Mouse (Mus musculus) testis, adult 2 months (tissue): ENCODE data around the gene Znrf4. TPM values are rescaled to one million over a fixed set of nuclear protein-coding genes. Genes with fewer than 3 reads are reported as not detected.

Experiments used
- H3K27ac ChIP-seq: fragments of 200-500 bp; 2 replicates; pipeline ENCODE4 v1.5.1; 2012; ENCODE audit warnings: low read depth, low read length; ENCODE audit not compliant: control insufficient read depth, insufficient read depth
- H3K27me3 ChIP-seq: fragments of 200-500 bp; 2 replicates; pipeline ENCODE4 v1.6.1; 2012; ENCODE audit warnings: mild to moderate bottlenecking, low read length, moderate library complexity; ENCODE audit not compliant: control insufficient read depth, insufficient read depth
- H3K36me3 ChIP-seq: fragments of 200-500 bp; 2 replicates; pipeline ENCODE4 v1.6.1; 2012; ENCODE audit warnings: mild to moderate bottlenecking, low read length; ENCODE audit not compliant: control insufficient read depth, insufficient read depth
- H3K4me1 ChIP-seq: fragments of 200-500 bp; 2 replicates; pipeline ENCODE4 v1.6.1; 2012; ENCODE audit warnings: low read length; ENCODE audit not compliant: control insufficient read depth, insufficient read depth
- H3K4me3 ChIP-seq: fragments of 200-500 bp; 2 replicates; pipeline ENCODE4 v1.5.1; 2012; ENCODE audit warnings: low read depth, mild to moderate bottlenecking, low read length, moderate library complexity, mixed read lengths; ENCODE audit not compliant: control insufficient read depth
- CTCF ChIP-seq: fragments of 200-500 bp; IDR thresholded peaks from 2 replicates; pipeline ENCODE4 v1.5.1; 2012; ENCODE audit warnings: low read depth, mild to moderate bottlenecking, inconsistent platforms, low read length, moderate library complexity; ENCODE audit not compliant: control insufficient read depth, insufficient read depth, insufficient replicate concordance
- POLR2A ChIP-seq: fragments of 200-500 bp; IDR thresholded peaks from 2 replicates; pipeline ENCODE4 v1.6.1; 2012; ENCODE audit warnings: low read depth, mild to moderate bottlenecking, inconsistent platforms, low read length, moderate library complexity; ENCODE audit not compliant: control insufficient read depth
- polyA plus RNA-seq: library from polyadenylated mRNA; depleted of rRNA; stranded (reverse); fragments of >200 nt; gene quantifications from 2 replicates; pipeline ENCODE4 v1.2.3, GENCODE M21; 2012; rRNA removed

Znrf4 gene
- polyA plus RNA-seq, 1 experiment, result 1,198 TPM

DNA sequence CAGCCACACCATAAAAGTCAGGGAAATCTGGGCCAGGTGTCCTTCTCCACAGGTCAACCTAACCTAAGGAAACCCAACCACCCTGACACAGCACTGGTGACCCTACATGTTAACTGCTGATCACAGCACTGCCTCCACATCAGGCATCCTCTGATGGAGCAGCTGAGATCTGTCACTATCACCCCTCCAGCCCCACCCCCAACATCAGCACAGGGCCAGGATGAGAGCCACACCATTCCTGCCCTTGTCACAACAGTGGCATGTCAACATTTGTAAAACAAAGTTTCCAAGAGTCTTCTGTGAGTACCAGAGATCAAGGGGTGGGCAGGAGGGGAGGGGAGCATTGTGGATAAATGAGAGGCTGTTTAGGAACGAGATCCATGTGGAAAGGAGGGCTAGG, 48.7 kb downstream of the Znrf4 start:
- no peaks in the 10 kb centered on the region; the same call in 1 of the 2 replicates for H3K36me3 ChIP-seq
- no peak for TF ChIP-seq CTCF
- TF ChIP-seq POLR2A, result no peak
- no peak overlapping the region for H3K4me3 ChIP-seq
- H3K27ac ChIP-seq, result peak overlapping the region; percentile 91; the same call in 1 of the 2 replicates
- no peaks in the 10 kb centered on the region for H3K27me3 ChIP-seq
- peaks cover 28% of the 10 kb centered on the region for H3K4me1 ChIP-seq

DNA sequence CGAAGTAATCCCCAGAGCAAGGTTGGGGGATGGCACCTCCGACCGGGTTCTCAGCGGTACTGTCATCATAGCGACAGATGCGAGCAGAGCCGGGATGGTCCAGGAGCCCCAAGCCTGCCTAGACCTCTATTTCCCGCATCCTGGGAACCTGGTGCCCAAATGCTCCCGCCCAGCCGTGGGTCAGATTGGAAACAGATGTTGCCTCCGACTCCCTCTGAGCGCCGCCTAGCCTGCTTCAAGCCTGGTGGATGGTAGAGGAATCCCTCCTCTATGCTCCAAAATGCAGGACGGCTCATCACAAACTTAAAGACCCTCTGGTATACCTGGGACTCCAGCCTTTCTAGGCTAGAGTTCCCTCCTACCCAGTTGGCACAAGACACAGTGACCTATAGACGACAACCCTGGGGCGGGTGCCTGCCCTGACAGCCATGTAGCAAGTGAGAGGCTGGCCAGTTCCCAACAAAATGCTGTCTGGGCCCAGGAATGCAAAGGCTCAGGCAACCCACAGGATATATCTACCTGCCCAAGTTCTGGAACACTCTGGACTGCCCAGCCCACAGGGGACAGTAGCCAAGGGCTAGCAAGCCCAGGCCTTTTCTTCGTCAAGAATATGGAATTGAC, 49.3 kb downstream of the Znrf4 start:
- Histone ChIP-seq H3K4me1 (peaks cover 28% of the 10 kb centered on the region), H3K4me3 (peak overlapping the region; percentile 95), H3K27ac (peak overlapping the region; percentile 91), H3K36me3 (no peaks in the 10 kb centered on the region; the same call in 1 of the 2 replicates), H3K27me3 (no peaks in the 10 kb centered on the region)
- no peak for TF ChIP-seq POLR2A
- no peak for TF ChIP-seq CTCF

DNA sequence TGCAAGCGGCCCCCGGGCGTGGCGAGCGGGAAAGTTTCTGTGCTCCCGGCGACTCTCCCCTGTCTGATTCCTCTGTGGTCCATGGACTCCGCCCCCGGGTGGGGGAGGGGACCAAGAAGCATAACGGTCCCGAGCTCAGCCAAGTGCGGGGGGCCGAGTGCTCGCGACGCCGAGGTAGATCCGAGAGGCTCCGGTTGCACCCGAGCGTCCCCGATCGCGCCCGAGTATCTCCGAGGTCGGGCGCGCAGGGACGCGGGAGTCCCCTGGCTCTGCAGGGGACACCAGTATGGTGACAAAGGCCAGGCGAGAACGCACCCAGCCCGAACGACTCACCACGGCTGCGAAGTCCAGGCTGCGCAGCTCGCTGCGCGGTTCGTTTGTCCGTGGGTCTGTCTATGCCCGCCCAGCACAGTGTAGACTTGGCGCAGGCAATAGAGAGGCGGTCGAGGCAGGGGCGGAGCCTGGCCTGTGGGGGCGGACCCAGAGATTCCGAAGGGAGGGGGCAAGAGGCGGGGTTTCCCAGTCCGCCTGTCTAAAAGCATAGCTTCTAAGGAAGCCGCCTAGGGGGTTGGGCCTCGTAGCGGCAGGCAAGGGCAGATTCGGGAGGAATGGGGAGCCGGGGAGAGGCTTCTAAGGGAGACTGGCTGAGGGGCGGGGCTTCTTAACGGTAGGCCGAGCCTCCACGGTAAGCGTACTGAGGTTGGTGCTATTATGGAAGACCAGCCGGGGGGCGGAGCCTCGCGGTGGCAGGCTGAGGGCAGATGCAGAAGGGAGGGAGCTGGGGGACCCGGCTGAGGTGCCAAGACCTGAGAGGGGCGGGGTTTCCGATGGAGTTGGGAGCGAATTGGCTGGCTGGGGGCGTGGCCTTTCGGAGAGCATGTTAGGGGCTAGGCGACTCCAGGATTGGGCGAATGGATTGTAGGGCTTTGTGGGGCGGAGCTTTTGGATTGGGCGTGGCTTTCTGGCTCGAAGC, 50.2 kb downstream of the Znrf4 start:
- Histone ChIP-seq H3K36me3 (no peaks in the 10 kb centered on the region; the same call in 1 of the 2 replicates), H3K4me1 (peaks cover 28% of the 10 kb centered on the region), H3K27ac (peak overlapping the region; percentile 96), H3K4me3 (peak overlapping the region; percentile 95), H3K27me3 (no peaks in the 10 kb centered on the region)
- peak; percentile 32; the same call in 1 of the 2 replicates for TF ChIP-seq POLR2A
- TF ChIP-seq CTCF, result no peak

Other genes starting within 250 kb of the Znrf4 start
- 3.4 and 3.7 TPM in 2 replicates for gene Ticam1, start 235.6 kb downstream of the Znrf4 start, polyA plus RNA-seq
- 21.9 and 22.3 TPM in 2 replicates for gene Plin3, start 219.6 kb downstream of the Znrf4 start, polyA plus RNA-seq
- 274 and 296 TPM in 2 replicates for gene Arrdc5, start 212.1 kb downstream of the Znrf4 start, polyA plus RNA-seq
- 41.1 and 43.1 TPM in 2 replicates for gene Uhrf1, start 209.1 kb downstream of the Znrf4 start, polyA plus RNA-seq
- 20.0 and 21.9 TPM in 2 replicates for gene Kdm4b, start 186.4 kb downstream of the Znrf4 start, polyA plus RNA-seq
- gene Ptprs, start 35.9 kb downstream of the Znrf4 start, polyA plus RNA-seq, result 63.4 and 68.8 TPM in 2 replicates
- 2.0 and 2.3 TPM in 2 replicates for gene Gm20219, start 42.0 kb upstream of the Znrf4 start, polyA plus RNA-seq
- gene Safb2, start 72.2 kb upstream of the Znrf4 start, polyA plus RNA-seq, result 92.2 and 99.2 TPM in 2 replicates
- gene Safb, start 72.4 kb upstream of the Znrf4 start, polyA plus RNA-seq, result 104 and 116 TPM in 2 replicates
- gene 2410015M20Rik, start 97.3 kb upstream of the Znrf4 start, polyA plus RNA-seq, result 253 and 274 TPM in 2 replicates
- 1,820 and 2,071 TPM in 2 replicates for gene Rpl36, start 101.0 kb upstream of the Znrf4 start, polyA plus RNA-seq
- 22.8 and 23.5 TPM in 2 replicates for gene Lonp1, start 114.5 kb upstream of the Znrf4 start, polyA plus RNA-seq
- gene Catsperd, start 115.7 kb upstream of the Znrf4 start, polyA plus RNA-seq, result 182 and 184 TPM in 2 replicates
- 98.4 and 120 TPM in 2 replicates for gene Ranbp3, start 160.9 kb upstream of the Znrf4 start, polyA plus RNA-seq
- 135 and 159 TPM in 2 replicates for gene Ndufa11, start 205.3 kb upstream of the Znrf4 start, polyA plus RNA-seq
- 9.2 and 12.4 TPM in 2 replicates for gene Vmac, start 205.6 kb upstream of the Znrf4 start, polyA plus RNA-seq
- gene Nrtn, start 245.1 kb upstream of the Znrf4 start, polyA plus RNA-seq, result 7.8 and 9.2 TPM in 2 replicates